Mouse (Mus musculus): ENCODE data around the gene Unc79. TPM values are rescaled to one million over a fixed set of nuclear protein-coding genes. Genes with fewer than 3 reads are reported as not detected.

Unc79 gene
- total and polyA plus RNA-seq, 2 experiments from 2014 or later = 0.07 TPM; not detected in 1

- Histone ChIP-seq H3K36me3 (replicated peaks; ENCODE audit: control insufficient read depth, insufficient read depth, low read length) (no peaks in the 10 kb centered on the region), H3K27ac (ENCODE audit: low read depth) (no peak overlapping the region), H3K27me3 (ENCODE audit: control insufficient read depth, insufficient read depth, low read length) (no peaks in the 10 kb centered on the region), H3K9me3 (replicated peaks; ENCODE audit: control insufficient read depth, low read length) (no peaks in the 10 kb centered on the region), H3K9ac (replicated peaks; ENCODE audit: low read depth, low read length) (no peak overlapping the region), H3K4me2 (ENCODE audit: low read depth, low read length) (no peak overlapping the region), H3K4me1 (ENCODE audit: control insufficient read depth, insufficient read depth) (no peaks in the 10 kb centered on the region), H3K4me3 (ENCODE audit: low read depth, low read length) (no peak overlapping the region)
- DNase-seq (ENCODE audit: low spot score) (no peak), ATAC-seq (ENCODE audit: insufficient read depth, low read depth) (no peak)
- TF ChIP-seq CTCF (IDR thresholded peaks at IDR 0.05; ENCODE audit: low read depth) (no peak), EP300 (IDR thresholded peaks at IDR 0.05; ENCODE audit: low read depth) (no peak)
- WGBS = 65% methylated on average over 6 of the region's 6 CpGs
These were observed 182.8 kb downstream of the Unc79 start for GRCm38 (mm10) chr12:103131419-103131818.

GRCm38 (mm10) chr12:103142550-103143010 is 193.9 kb downstream of the Unc79 start:
- Histone ChIP-seq H3K27me3 (ENCODE audit: control insufficient read depth, insufficient read depth, low read length) (no peaks in the 10 kb centered on the region), H3K4me3 (ENCODE audit: low read depth, low read length) (peak overlapping the region; percentile 6; the same call in 1 of the 2 replicates), H3K4me1 (ENCODE audit: control insufficient read depth, insufficient read depth) (no peaks in the 10 kb centered on the region), H3K27ac (ENCODE audit: low read depth) (no peak overlapping the region), H3K4me2 (ENCODE audit: low read depth, low read length) (peak overlapping the region; percentile 50), H3K9ac (replicated peaks; ENCODE audit: low read depth, low read length) (no peak overlapping the region), H3K36me3 (replicated peaks; ENCODE audit: control insufficient read depth, insufficient read depth, low read length) (no peaks in the 10 kb centered on the region), H3K9me3 (replicated peaks; ENCODE audit: control insufficient read depth, low read length) (peaks cover 10% of the 10 kb centered on the region; the same call in 1 of the 2 replicates)
- 29% methylated on average over 9 of the region's 9 CpGs for WGBS
- ATAC-seq (ENCODE audit: insufficient read depth, low read depth) (peak; percentile 70), DNase-seq (ENCODE audit: low spot score) (peak; percentile 73)
- TF ChIP-seq EP300 (IDR thresholded peaks at IDR 0.05; ENCODE audit: low read depth) = no peak
- TF ChIP-seq CTCF (IDR thresholded peaks at IDR 0.05; ENCODE audit: low read depth) = peak; percentile 67

- TF ChIP-seq EP300 (IDR thresholded peaks at IDR 0.05; ENCODE audit: low read depth) (no peak), CTCF (IDR thresholded peaks at IDR 0.05; ENCODE audit: low read depth) (peak; percentile 92)
- Histone ChIP-seq H3K27me3 (ENCODE audit: control insufficient read depth, insufficient read depth, low read length) (no peaks in the 10 kb centered on the region), H3K9me3 (replicated peaks; ENCODE audit: control insufficient read depth, low read length) (peaks cover 10% of the 10 kb centered on the region; the same call in 1 of the 2 replicates), H3K4me3 (ENCODE audit: low read depth, low read length) (no peak overlapping the region), H3K27ac (ENCODE audit: low read depth) (no peak overlapping the region), H3K4me1 (ENCODE audit: control insufficient read depth, insufficient read depth) (no peaks in the 10 kb centered on the region), H3K36me3 (replicated peaks; ENCODE audit: control insufficient read depth, insufficient read depth, low read length) (no peaks in the 10 kb centered on the region), H3K9ac (replicated peaks; ENCODE audit: low read depth, low read length) (no peak overlapping the region), H3K4me2 (ENCODE audit: low read depth, low read length) (no peak overlapping the region)
- peak; percentile 65 for DNase-seq (ENCODE audit: low spot score)
- peak; percentile 64 for ATAC-seq (ENCODE audit: insufficient read depth, low read depth)
- 20% methylated on average over 9 of the region's 9 CpGs for WGBS
These were observed 195.3 kb downstream of the Unc79 start for GRCm38 (mm10) chr12:103143798-103144565.

- H3K27ac ChIP-seq (ENCODE audit: low read depth) = no peak overlapping the region
- peaks cover 10% of the 10 kb centered on the region; the same call in 1 of the 2 replicates for H3K9me3 ChIP-seq (replicated peaks; ENCODE audit: control insufficient read depth, low read length)
- no peak for DNase-seq (ENCODE audit: low spot score)
- H3K4me2 ChIP-seq (ENCODE audit: low read depth, low read length) = no peak overlapping the region
- H3K27me3 ChIP-seq (ENCODE audit: control insufficient read depth, insufficient read depth, low read length) = no peaks in the 10 kb centered on the region
- TF ChIP-seq CTCF (IDR thresholded peaks at IDR 0.05; ENCODE audit: low read depth) (no peak), EP300 (IDR thresholded peaks at IDR 0.05; ENCODE audit: low read depth) (no peak)
- no peaks in the 10 kb centered on the region for H3K4me1 ChIP-seq (ENCODE audit: control insufficient read depth, insufficient read depth)
- H3K36me3 ChIP-seq (replicated peaks; ENCODE audit: control insufficient read depth, insufficient read depth, low read length) = no peaks in the 10 kb centered on the region
- ATAC-seq (ENCODE audit: insufficient read depth, low read depth) = no peak
- WGBS = 68% methylated on average over 2 of the region's 2 CpGs
- no peak overlapping the region for H3K9ac ChIP-seq (replicated peaks; ENCODE audit: low read depth, low read length)
- no peak overlapping the region for H3K4me3 ChIP-seq (ENCODE audit: low read depth, low read length)
These were observed 201.6 kb downstream of the Unc79 start for GRCm38 (mm10) chr12:103150247-103150646.

GRCm38 (mm10) chr12:103154927-103155326 is 206.3 kb downstream of the Unc79 start:
- H3K4me2 ChIP-seq (ENCODE audit: low read depth, low read length) = no peak overlapping the region
- no peak for DNase-seq (ENCODE audit: low spot score)
- WGBS = 70% methylated on average over 2 of the region's 2 CpGs
- no peak overlapping the region for H3K27ac ChIP-seq (ENCODE audit: low read depth)
- ATAC-seq (ENCODE audit: insufficient read depth, low read depth) = no peak
- H3K4me1 ChIP-seq (ENCODE audit: control insufficient read depth, insufficient read depth) = no peaks in the 10 kb centered on the region
- no peaks in the 10 kb centered on the region for H3K36me3 ChIP-seq (replicated peaks; ENCODE audit: control insufficient read depth, insufficient read depth, low read length)
- no peak overlapping the region for H3K9ac ChIP-seq (replicated peaks; ENCODE audit: low read depth, low read length)
- 0 out of 2 replicates have a peak, but pooled peaks cover 8% of the 10 kb centered on the region for H3K27me3 ChIP-seq (ENCODE audit: control insufficient read depth, insufficient read depth, low read length)
- no peaks in the 10 kb centered on the region for H3K9me3 ChIP-seq (replicated peaks; ENCODE audit: control insufficient read depth, low read length)
- TF ChIP-seq EP300 (IDR thresholded peaks at IDR 0.05; ENCODE audit: low read depth) (no peak), CTCF (IDR thresholded peaks at IDR 0.05; ENCODE audit: low read depth) (no peak)
- H3K4me3 ChIP-seq (ENCODE audit: low read depth, low read length) = no peak overlapping the region
